Mouse (Mus musculus) regulatory T cell (primary cell): ENCODE results near the gene Mfsd13b.

Experiments used
- in situ Hi-C: fragments of 300-600 bp; cut with MboI, MseI; formaldehyde crosslinking; loops from one replicate; pipeline ENCODE4 v1.15.1; 2025; ENCODE audit warnings: high pct_unique_total_duplicates

Gene Mfsd13b

GRCm38 (mm10) chr7:120982968-120983367 lies 659 bp downstream of the Mfsd13b start:
- in situ Hi-C loops: no loop called here

- in situ Hi-C loops: no loop called here
Measured at GRCm38 (mm10) chr7:120991191-120991590, 8.9 kb downstream of the Mfsd13b start.

- in situ Hi-C loops: no loop called here
Measured at GRCm38 (mm10) chr7:120999021-120999530, 16.8 kb downstream of the Mfsd13b start.

GRCm38 (mm10) chr7:121000065-121000822 lies 17.9 kb downstream of the Mfsd13b start:
- in situ Hi-C loops: no loop called here

GRCm38 (mm10) chr7:121001879-121002278 lies 19.6 kb downstream of the Mfsd13b start:
- in situ Hi-C loops: no loop called here

GRCm38 (mm10) chr7:121002407-121002928 lies 20.2 kb downstream of the Mfsd13b start:
- in situ Hi-C loops: no loop called here

- in situ Hi-C loops: no loop called here
Measured at GRCm38 (mm10) chr7:121003793-121004418, 21.6 kb downstream of the Mfsd13b start.

- in situ Hi-C loops: no loop called here
Measured at GRCm38 (mm10) chr7:121011794-121012689, 29.7 kb downstream of the Mfsd13b start.

GRCm38 (mm10) chr7:121014486-121014885 lies 32.2 kb downstream of the Mfsd13b start:
- in situ Hi-C loops: no loop called here

- in situ Hi-C loops: no loop called here
Measured at GRCm38 (mm10) chr7:121018778-121019177, 36.5 kb downstream of the Mfsd13b start.

- in situ Hi-C loops: no loop called here
Measured at GRCm38 (mm10) chr7:121020277-121020676, 38.0 kb downstream of the Mfsd13b start.

- in situ Hi-C loops: loop anchor here (5.0 kb wide), 1 partner anchor 178 kb away; no protein-coding TSS in a partner anchor
Measured at GRCm38 (mm10) chr7:121025221-121026008, 43.1 kb downstream of the Mfsd13b start.

GRCm38 (mm10) chr7:121026300-121026699 lies 44.0 kb downstream of the Mfsd13b start:
- in situ Hi-C loops: loop anchor here (5.0 kb wide), 1 partner anchor 179 kb away; no protein-coding TSS in a partner anchor

GRCm38 (mm10) chr7:121029947-121030346 lies 47.6 kb downstream of the Mfsd13b start:
- in situ Hi-C loops: loop anchor here (5.0 kb wide), 1 partner anchor 183 kb away; no protein-coding TSS in a partner anchor

GRCm38 (mm10) chr7:121033856-121034652 lies 51.7 kb downstream of the Mfsd13b start, which contains the start of gene Mettl9:
Gene Mettl9, plus strand, starts transcription at chr7:121034445.
- in situ Hi-C loops: no loop called here

- in situ Hi-C loops: no loop called here
Measured at GRCm38 (mm10) chr7:121034701-121035141, 52.4 kb downstream of the Mfsd13b start.

- in situ Hi-C loops: no loop called here
Measured at GRCm38 (mm10) chr7:121035161-121035721, 52.9 kb downstream of the Mfsd13b start.

- in situ Hi-C loops: no loop called here
Measured at GRCm38 (mm10) chr7:121040595-121040994, 58.3 kb downstream of the Mfsd13b start.

- in situ Hi-C loops: no loop called here
Measured at GRCm38 (mm10) chr7:121041989-121042388, 59.7 kb downstream of the Mfsd13b start.
